Mouse (Mus musculus) brain, embryonic 14.5 days (tissue): ENCODE results near the gene Anks1b. TPM values are rescaled to one million over a fixed set of nuclear protein-coding genes. Genes with fewer than 3 reads are reported as not detected.

Experiments
- DNase-seq: peaks from one replicate; pipeline ENCODE4 v3.0.0-alpha.2; 2011; ENCODE audit warnings: low read depth
- CTCF ChIP-seq: fragments of 200-500 bp; IDR thresholded peaks from 2 replicates; pipeline ENCODE4 v1.5.1; 2012; ENCODE audit warnings: inconsistent platforms, mild to moderate bottlenecking, moderate library complexity, borderline replicate concordance; ENCODE audit not compliant: insufficient read depth, insufficient read length; ENCODE audit errors: extremely low read depth
- POLR2A ChIP-seq: fragments of 200-500 bp; IDR thresholded peaks from 2 replicates; pipeline ENCODE4 v1.6.1; 2012; ENCODE audit warnings: mild to moderate bottlenecking, inconsistent platforms, borderline replicate concordance; ENCODE audit not compliant: poor library complexity, insufficient read depth, insufficient read length, severe bottlenecking; ENCODE audit errors: extremely low read depth
- polyA plus RNA-seq: library from polyadenylated mRNA; depleted of rRNA; stranded (reverse); fragments of >200 nt; gene quantifications from 2 replicates; pipeline ENCODE4 v1.2.3, GENCODE M21; 2012

The Anks1b gene
- polyA plus RNA-seq, 1 experiment = 67.7 TPM

- peak; percentile 39 for DNase-seq
- no peak for TF ChIP-seq POLR2A
- no peak for TF ChIP-seq CTCF
Observed at GRCm38 (mm10) chr10:90271321-90271720, 398.0 kb downstream of the Anks1b start.

GRCm38 (mm10) chr10:90273311-90273710 is 400.0 kb downstream of the Anks1b start:
- no peak for DNase-seq
- TF ChIP-seq CTCF (no peak), POLR2A (no peak)

GRCm38 (mm10) chr10:90286589-90286988 is 413.3 kb downstream of the Anks1b start:
- TF ChIP-seq POLR2A = no peak
- TF ChIP-seq CTCF = no peak
- no peak for DNase-seq

GRCm38 (mm10) chr10:90303249-90303648 is 429.9 kb downstream of the Anks1b start:
- no peak for TF ChIP-seq CTCF
- TF ChIP-seq POLR2A = no peak
- no peak for DNase-seq

GRCm38 (mm10) chr10:90306156-90306555 is 432.8 kb downstream of the Anks1b start:
- DNase-seq = peak; percentile 11
- TF ChIP-seq CTCF = no peak
- TF ChIP-seq POLR2A = no peak

- DNase-seq = peak; percentile 13
- no peak for TF ChIP-seq POLR2A
- no peak for TF ChIP-seq CTCF
Observed at GRCm38 (mm10) chr10:90307931-90308555, 434.7 kb downstream of the Anks1b start.

GRCm38 (mm10) chr10:90329781-90330180 is 456.5 kb downstream of the Anks1b start:
- TF ChIP-seq POLR2A = no peak
- TF ChIP-seq CTCF = no peak
- no peak for DNase-seq

GRCm38 (mm10) chr10:90345394-90345793 is 472.1 kb downstream of the Anks1b start:
- TF ChIP-seq CTCF (no peak), POLR2A (no peak)
- DNase-seq = no peak

GRCm38 (mm10) chr10:90356258-90356657 is 482.9 kb downstream of the Anks1b start:
- TF ChIP-seq CTCF (no peak), POLR2A (no peak)

GRCm38 (mm10) chr10:90357169-90357907 is 484.0 kb downstream of the Anks1b start:
- TF ChIP-seq POLR2A (no peak), CTCF (no peak)
- no peak for DNase-seq

More at GRCm38 (mm10) chr10:90356258-90356657, 482.9 kb downstream of the Anks1b start:
- no peak for DNase-seq

- TF ChIP-seq POLR2A = no peak
- TF ChIP-seq CTCF = no peak
- no peak for DNase-seq
Observed at GRCm38 (mm10) chr10:90369015-90369414, 495.7 kb downstream of the Anks1b start.
